Mouse (Mus musculus): ENCODE measurements around the gene Itgb8.

Itgb8 gene

GRCm38 (mm10) chr12:119146031-119146430, 92.6 kb downstream of the Itgb8 start:
- DNase-seq (ENCODE audit: low read depth, low spot score): no peak

GRCm38 (mm10) chr12:119137946-119138345, 100.7 kb downstream of the Itgb8 start:
- no peak for DNase-seq (ENCODE audit: low read depth, low spot score)

- DNase-seq (ENCODE audit: low read depth, low spot score): no peak
Measured at GRCm38 (mm10) chr12:119113522-119114135, 125.0 kb downstream of the Itgb8 start.

GRCm38 (mm10) chr12:119110091-119110490, 128.5 kb downstream of the Itgb8 start:
- DNase-seq (ENCODE audit: low read depth, low spot score): no peak

All from embryo, embryonic 11.5 days (tissue).